Mouse (Mus musculus): ENCODE data around the gene Kir3dl1.
"Not testable (repeated sequence)": the region's sequence is repeated elsewhere in the genome, so short reads cannot be mapped to it uniquely, and the experiment has no call there.

DNA sequence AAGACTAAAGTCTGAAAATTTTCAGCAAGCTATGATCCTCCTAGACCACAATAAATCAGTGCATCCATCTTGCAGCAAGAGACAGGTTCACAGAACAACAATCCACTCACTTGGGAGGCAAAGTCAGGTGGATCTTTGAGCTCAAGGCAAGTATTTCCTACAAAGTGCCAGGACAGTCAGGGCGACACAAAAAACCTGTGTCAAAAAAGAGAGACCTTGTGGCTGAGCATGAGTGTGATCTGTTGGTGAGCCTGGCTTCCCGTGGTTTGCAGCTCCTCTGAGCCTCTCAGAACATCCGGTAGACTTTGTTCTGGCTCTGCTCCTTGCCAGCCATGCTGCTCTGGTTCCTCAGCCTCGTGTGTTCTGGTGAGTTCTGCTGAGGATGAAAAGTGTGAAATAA lies at the start of gene Kir3dl1:
- TF ChIP-seq CTCF (conservative IDR thresholded peaks at IDR 0.05; ENCODE audit: low read length); POU5F1 (IDR thresholded peaks at IDR 0.05; ENCODE audit: borderline replicate concordance, low read length); NANOG (IDR thresholded peaks at IDR 0.05; ENCODE audit: borderline replicate concordance, low read length): not testable (repeated sequence)
